Mouse (Mus musculus) kidney, adult 11 months (tissue): ENCODE measurements at regions not wholly inside any gene's neighbourhood (a gene's known extent, or its start where the extent isn't known, plus 50 kb on each side); places are given as distances from the start of the nearest gene placed in this dataset.

Source experiments
- DNase-seq: peaks from one replicate; pipeline ENCODE4 v3.0.0; 2022

GRCm38 (mm10) chr3:148321894-148322293 lies 668.5 kb downstream of the Adgrl2 start:
- no peak for DNase-seq

GRCm38 (mm10) chr3:148316198-148316597 lies 674.2 kb downstream of the Adgrl2 start:
- DNase-seq: no peak

GRCm38 (mm10) chr3:148315286-148315685 lies 675.1 kb downstream of the Adgrl2 start:
- no peak for DNase-seq

GRCm38 (mm10) chr3:148295515-148295914 lies 694.8 kb downstream of the Adgrl2 start:
- no peak for DNase-seq

GRCm38 (mm10) chr3:148278978-148279377 lies 711.4 kb downstream of the Adgrl2 start:
- no peak for DNase-seq

- no peak for DNase-seq
Observed at GRCm38 (mm10) chr3:148272159-148272848, 718.1 kb downstream of the Adgrl2 start.

- no peak for DNase-seq
Observed at GRCm38 (mm10) chr3:148268812-148269211, 721.5 kb downstream of the Adgrl2 start.

- DNase-seq: no peak
Observed at GRCm38 (mm10) chr3:148259211-148259610, 731.1 kb downstream of the Adgrl2 start.

GRCm38 (mm10) chr3:148248617-148249016 lies 741.7 kb downstream of the Adgrl2 start:
- DNase-seq: peak; percentile 5

- DNase-seq: no peak
Observed at GRCm38 (mm10) chr3:148246786-148247185, 743.6 kb downstream of the Adgrl2 start.

GRCm38 (mm10) chr3:148238093-148238492 lies 752.3 kb downstream of the Adgrl2 start:
- DNase-seq: no peak

- no peak for DNase-seq
Observed at GRCm38 (mm10) chr3:148237555-148237954, 752.8 kb downstream of the Adgrl2 start.

GRCm38 (mm10) chr3:148233616-148234015 lies 756.7 kb downstream of the Adgrl2 start:
- DNase-seq: no peak

GRCm38 (mm10) chr3:148229192-148229591 lies 761.2 kb downstream of the Adgrl2 start:
- no peak for DNase-seq

- DNase-seq: no peak
Observed at GRCm38 (mm10) chr3:148228002-148228707, 762.2 kb downstream of the Adgrl2 start.

GRCm38 (mm10) chr3:148220826-148221225 lies 769.5 kb downstream of the Adgrl2 start:
- DNase-seq: no peak

GRCm38 (mm10) chr3:148220024-148220590 lies 770.2 kb downstream of the Adgrl2 start:
- no peak for DNase-seq

- DNase-seq: no peak
Observed at GRCm38 (mm10) chr3:148202148-148202547, 788.2 kb downstream of the Adgrl2 start.

- no peak for DNase-seq
Observed at GRCm38 (mm10) chr3:148186704-148187103, 803.7 kb downstream of the Adgrl2 start.

GRCm38 (mm10) chr3:148167556-148167955 lies 822.8 kb downstream of the Adgrl2 start:
- no peak for DNase-seq

GRCm38 (mm10) chr3:148159059-148159458 lies 831.3 kb downstream of the Adgrl2 start:
- no peak for DNase-seq

- DNase-seq: no peak
Observed at GRCm38 (mm10) chr3:148158533-148158932, 831.8 kb downstream of the Adgrl2 start.

- no peak for DNase-seq
Observed at GRCm38 (mm10) chr3:148143776-148144175, 846.6 kb downstream of the Adgrl2 start.

- DNase-seq: peak; percentile 3
Observed at GRCm38 (mm10) chr3:148136791-148137251, 853.5 kb downstream of the Adgrl2 start.
